Mouse (Mus musculus) T-cell, adult 2 months (primary cell): ENCODE data around the gene Hs6st1.
A peak's percentile ranks its signal among the peaks of the same experiment; 100 is the strongest.

Experiments
- DNase-seq: peaks from one replicate; pipeline ENCODE4 v3.0.0; 2022; ENCODE audit warnings: low spot score

The Hs6st1 gene

GRCm38 (mm10) chr1:36064861-36065760 lies 3.1 kb upstream of the Hs6st1 start:
- peak; percentile 91 for DNase-seq

- no peak for DNase-seq
These were observed 2.4 kb upstream of the Hs6st1 start for GRCm38 (mm10) chr1:36065761-36066150.

- no peak for DNase-seq
These were observed 1.8 kb upstream of the Hs6st1 start for GRCm38 (mm10) chr1:36066216-36066980.

- DNase-seq = no peak
These were observed 999 bp upstream of the Hs6st1 start for GRCm38 (mm10) chr1:36067201-36067600.

- no peak for DNase-seq
These were observed 589 bp upstream of the Hs6st1 start for GRCm38 (mm10) chr1:36067611-36068010.

GRCm38 (mm10) chr1:36068531-36069120 lies 426 bp downstream of the Hs6st1 start:
- peak; percentile 55 for DNase-seq

- peak; percentile 62 for DNase-seq
These were observed 1.1 kb downstream of the Hs6st1 start for GRCm38 (mm10) chr1:36069291-36069771.

GRCm38 (mm10) chr1:36070190-36070589 lies 2.0 kb downstream of the Hs6st1 start:
- no peak for DNase-seq

- DNase-seq = no peak
These were observed 2.5 kb downstream of the Hs6st1 start for GRCm38 (mm10) chr1:36070740-36071139.

- DNase-seq = no peak
These were observed 3.0 kb downstream of the Hs6st1 start for GRCm38 (mm10) chr1:36071176-36071575.

GRCm38 (mm10) chr1:36071611-36072010 lies 3.4 kb downstream of the Hs6st1 start:
- no peak for DNase-seq

- DNase-seq = peak; percentile 22
These were observed 4.7 kb downstream of the Hs6st1 start for GRCm38 (mm10) chr1:36072588-36073556.

- DNase-seq = no peak
These were observed 5.4 kb downstream of the Hs6st1 start for GRCm38 (mm10) chr1:36073566-36073965.

GRCm38 (mm10) chr1:36074197-36074596 lies 6.0 kb downstream of the Hs6st1 start:
- DNase-seq = no peak

- DNase-seq = no peak
These were observed 6.8 kb downstream of the Hs6st1 start for GRCm38 (mm10) chr1:36074968-36075367.

GRCm38 (mm10) chr1:36075652-36076051 lies 7.5 kb downstream of the Hs6st1 start:
- no peak for DNase-seq

GRCm38 (mm10) chr1:36077084-36077483 lies 8.9 kb downstream of the Hs6st1 start:
- DNase-seq = no peak

GRCm38 (mm10) chr1:36078250-36078649 lies 10.1 kb downstream of the Hs6st1 start:
- DNase-seq = no peak

- no peak for DNase-seq
These were observed 11.5 kb downstream of the Hs6st1 start for GRCm38 (mm10) chr1:36079679-36080078.

- DNase-seq = no peak
These were observed 12.8 kb downstream of the Hs6st1 start for GRCm38 (mm10) chr1:36080974-36081373.

GRCm38 (mm10) chr1:36082184-36082583 lies 14.0 kb downstream of the Hs6st1 start:
- no peak for DNase-seq
